Mouse (Mus musculus): Measurements from ENCODE around the gene Ptprm. TPM values are rescaled to one million over a fixed set of nuclear protein-coding genes. Genes with fewer than 3 reads are reported as not detected.

Gene Ptprm
- total RNA-seq, 2 experiments from 2014 or later: 29.3 to 34.4 TPM

DNA sequence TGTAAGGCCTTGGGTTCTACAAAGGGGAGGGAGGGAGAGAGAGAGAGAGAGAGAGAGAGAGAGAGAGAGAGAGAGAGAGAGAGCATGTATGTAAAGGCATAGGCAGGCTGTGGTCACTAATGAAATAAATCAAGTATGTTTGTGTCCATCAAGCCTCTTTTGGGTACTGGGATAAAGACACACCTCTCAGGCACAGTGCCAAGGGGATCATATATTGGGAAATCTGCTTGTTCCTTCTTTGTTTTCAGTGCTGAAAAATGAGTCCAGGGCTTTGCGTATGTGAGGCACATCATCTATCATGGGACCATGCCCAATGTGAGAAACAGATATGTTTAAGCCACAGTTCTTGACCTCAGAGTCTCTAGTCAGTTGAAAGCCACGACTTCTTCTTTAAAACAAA lies 475.1 kb downstream of the Ptprm start:
- no peak for DNase-seq

DNA sequence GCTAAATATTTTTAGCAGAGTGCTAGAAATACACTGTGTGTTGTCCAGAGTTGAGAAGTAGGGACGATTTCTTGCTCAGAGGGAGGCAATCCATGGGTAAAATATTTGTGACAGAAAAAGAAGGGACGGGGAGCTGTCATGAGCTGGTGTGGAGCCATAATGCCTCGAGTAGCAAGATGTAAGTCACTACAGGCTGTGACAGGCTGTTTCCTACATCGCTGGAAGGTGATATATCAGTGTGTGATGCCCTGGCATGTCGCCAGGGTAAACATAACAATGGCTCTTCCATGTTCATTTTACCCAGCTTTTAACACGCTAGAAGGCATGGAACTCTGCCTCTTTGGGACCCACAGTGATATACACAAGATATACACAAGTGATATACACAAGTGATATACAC lies 476.7 kb downstream of the Ptprm start:
- DNase-seq: no peak

DNA sequence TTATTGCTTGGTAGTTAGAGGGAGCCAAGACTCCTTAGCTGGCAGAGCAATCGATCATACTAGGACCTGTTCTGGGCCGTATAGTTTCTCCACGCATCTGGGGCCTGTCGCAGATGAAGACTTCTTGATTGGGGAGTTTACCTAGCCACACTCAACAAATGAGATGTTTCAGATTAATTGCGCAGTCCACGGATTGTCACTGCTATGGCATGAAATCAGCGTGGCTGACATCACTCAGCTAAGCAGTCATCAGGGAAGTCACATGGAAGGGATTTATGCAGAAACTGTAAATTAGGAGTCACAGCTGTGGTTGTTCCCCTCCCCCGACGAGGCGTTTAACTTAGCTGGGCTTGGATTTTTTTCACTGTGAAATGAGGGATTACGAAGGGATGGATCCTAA lies 479.4 kb downstream of the Ptprm start:
- DNase-seq: no peak

DNA sequence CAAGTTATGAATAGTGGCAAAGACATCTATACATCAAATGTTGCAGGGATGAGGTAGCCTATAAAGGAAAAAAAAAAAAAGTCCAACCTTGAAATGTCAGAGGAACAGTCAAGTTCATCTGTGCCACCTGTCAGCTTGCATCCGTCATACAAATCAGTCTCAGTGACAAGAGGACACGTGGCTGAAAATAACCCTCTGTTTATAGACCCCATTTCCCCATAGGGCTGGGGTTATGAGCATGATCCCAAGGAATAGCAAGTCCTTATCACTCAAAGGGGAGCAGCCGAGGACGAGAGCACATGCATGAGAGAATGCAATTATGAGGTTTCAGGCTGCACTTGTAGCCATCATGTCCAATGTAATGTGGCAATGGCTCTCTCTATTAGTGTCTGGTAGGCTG lies 482.9 kb downstream of the Ptprm start:
- DNase-seq: no peak

DNA sequence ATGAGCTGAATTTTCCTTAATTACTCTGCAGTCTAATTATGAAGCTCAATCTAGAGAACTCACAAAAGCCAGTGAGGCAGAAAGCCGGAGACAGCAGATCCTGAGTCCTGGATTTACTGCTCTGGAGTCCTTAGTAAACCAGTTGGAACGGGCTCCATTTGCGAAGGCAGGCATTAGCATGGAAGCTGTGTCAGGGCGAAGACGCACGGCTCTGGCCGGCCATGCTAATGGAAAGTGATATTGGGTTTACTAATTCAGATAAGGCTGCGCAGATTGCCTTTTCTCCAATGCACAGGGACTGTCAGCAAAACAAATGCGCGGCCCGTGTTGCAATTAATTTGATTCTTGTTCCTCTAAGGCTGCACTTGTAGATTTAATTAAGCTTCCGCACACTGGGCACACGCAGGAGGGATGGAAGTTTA lies 484.7 kb downstream of the Ptprm start:
- DNase-seq: no peak

DNA sequence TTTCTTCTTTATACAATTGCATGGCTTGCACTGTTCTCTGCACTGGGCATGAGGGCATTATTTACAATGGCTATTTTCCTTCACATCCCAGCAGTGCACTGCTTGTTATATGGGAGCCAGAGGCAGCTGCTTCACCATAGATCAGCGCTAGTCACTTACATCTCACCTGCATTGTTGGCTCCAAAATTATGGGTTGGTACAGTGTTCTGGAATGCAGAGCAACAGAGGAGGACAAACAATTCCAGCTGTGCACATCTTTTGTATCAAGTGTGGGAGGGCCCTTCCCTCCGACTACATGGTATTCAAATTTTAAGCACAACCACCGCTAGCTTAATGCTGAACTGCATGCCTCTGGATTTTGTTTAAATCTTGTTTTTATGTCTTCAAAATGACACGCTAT lies 489.8 kb downstream of the Ptprm start:
- no peak for DNase-seq

DNA sequence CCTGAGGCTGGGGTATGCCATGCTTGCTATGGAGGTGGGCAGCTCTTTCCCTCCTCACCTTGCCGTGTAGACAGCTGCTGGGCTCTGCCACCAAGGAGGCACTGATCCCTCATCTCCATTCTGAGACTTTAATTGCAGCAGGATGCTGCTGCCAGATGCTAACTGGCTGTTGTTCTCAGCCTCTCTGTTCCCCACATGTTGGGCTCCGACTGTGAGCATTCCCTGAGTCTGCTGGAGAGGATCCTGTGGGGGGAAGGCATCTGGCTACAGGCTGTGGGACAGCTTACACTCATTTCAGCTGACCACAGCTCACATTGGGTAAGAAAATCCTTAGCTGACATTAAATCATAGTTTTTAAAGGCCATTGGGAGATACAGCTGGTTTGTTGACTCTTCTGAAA lies 492.7 kb downstream of the Ptprm start:
- no peak for DNase-seq

DNA sequence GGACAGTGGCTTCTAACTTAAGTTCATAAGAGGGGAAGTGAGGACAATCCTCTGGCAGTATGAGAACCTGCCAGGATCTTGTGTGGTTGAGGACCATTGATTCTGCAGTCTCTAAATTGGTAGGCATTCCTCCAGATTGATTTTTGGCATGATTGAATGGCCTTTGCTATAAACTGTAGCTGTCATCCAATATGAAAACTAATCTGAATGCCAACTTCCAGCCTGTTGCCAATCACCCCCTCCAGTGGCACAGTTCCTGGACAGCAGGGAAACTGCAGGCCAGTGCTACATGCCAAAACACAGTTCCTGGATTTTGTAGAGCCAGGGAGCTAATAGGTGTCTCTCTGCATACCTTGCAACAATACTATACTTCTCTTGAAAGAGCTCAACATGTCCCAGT lies 495.5 kb downstream of the Ptprm start:
- no peak for DNase-seq

DNA sequence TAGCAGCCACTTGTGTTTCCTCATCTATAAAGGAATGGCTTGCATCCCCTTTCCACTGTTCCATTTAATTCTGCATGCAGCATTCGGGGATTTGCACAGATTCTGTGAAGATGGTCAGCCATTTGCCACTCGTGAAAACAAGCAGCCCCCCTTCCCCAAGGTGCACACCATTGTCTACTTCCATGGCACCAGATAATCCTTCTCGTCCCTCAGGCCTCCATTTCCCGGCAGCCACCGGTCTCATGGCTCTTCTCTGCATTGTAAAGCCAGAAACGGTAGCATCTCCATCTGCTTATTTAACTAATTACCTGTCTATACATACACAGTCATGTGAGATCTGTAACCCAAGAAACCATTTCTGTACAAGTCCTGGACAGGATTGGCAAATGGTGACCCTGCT lies 501.8 kb downstream of the Ptprm start:
- no peak for DNase-seq

DNA sequence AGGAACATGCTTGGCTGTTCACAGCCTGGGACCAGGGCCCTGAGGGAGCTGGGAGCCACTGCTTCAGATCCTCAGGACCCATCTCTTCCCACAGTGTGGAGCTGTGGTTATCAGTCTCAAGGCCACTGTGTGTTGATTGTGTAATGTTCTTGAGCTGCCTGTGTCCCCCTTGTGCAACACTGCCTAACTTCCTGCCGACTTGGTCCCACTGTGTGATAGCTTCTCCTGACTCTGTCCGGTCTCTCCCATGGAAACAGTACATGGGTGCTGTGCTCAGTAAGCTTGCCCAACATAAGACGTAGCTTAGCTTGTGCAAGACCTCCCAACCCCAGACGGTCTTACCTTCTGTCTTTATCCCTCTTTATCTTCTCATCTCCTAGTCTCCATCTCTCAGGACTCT lies 507.2 kb downstream of the Ptprm start:
- DNase-seq: peak in 1 of 2 experiments; percentile 21

DNA sequence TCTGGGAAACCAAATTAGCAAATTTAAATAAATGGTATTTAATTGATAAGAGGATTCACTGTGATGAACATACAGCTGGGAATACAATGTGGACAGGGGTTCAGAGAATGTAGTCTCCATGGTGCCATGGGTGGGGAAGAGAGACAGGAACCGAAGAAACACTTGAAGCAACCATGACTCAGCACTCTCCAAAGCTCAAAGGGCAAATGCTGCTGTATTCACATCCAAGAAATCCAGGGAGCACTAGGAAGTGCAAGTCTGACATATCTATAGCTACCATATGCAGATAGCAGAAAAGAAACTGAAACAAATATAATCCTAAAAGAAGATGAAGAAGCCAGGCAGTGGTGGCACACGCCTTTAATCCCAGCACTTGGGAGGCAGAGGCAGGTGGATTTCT lies 531.9 kb downstream of the Ptprm start:
- DNase-seq: no peak

DNA sequence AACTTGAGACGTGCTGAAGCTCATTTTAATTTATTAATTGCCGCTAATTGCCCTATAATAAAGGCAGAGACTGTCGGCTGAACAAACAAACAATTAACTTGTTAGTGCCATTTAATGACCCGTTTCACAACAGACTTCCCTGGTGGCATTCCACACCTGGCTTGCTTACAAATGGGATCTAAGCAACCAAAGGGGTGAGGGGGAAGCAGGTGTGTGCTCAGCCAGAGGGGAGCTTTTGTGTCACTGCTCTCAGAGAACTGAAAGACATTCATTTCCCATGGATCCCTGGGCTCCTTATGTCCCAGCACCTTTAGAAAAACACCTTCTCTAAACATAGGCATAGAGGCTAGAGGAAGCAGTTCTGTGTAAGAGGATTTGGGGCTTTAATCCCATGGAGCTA lies 536.9 kb downstream of the Ptprm start:
- no peak for DNase-seq

DNA sequence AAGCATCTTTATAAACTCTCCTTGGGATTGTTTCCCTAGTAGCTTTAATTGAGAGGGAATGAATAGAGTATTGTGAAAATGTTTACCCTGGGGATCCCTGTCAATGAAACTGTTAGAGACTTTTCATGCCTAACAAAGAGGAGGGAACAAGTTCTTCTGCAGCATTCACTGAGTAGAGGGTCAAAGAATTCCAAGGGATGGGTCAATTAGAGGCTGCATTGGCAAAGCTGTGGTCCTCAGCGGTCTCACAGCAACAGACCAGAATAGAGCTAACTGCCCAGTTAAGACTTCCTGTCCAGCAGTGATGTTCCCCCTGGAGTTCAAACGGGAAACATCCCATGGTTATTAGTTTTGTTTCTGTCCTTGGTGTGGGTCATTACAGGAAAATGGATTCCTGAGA lies 538.3 kb downstream of the Ptprm start:
- no peak for DNase-seq

DNA sequence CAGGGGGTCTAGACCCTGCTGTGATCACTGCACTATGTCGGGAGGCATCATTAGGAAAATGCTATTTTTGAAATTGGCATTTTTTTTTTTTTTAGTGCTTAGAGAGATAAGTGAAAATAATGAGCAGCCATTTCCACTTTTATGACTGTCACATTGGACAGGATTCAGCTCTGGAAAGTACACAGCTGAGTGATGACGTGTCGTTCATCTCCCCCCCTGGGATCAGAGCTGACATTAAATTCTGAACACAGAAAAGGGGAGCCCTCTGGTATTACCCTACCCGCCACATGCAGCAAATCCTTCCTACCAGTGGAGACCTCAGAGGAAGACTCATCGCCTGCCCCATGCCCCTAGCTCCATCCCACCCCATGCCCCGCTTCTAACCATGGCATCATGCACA lies 540.5 kb downstream of the Ptprm start:
- no peak for DNase-seq

DNA sequence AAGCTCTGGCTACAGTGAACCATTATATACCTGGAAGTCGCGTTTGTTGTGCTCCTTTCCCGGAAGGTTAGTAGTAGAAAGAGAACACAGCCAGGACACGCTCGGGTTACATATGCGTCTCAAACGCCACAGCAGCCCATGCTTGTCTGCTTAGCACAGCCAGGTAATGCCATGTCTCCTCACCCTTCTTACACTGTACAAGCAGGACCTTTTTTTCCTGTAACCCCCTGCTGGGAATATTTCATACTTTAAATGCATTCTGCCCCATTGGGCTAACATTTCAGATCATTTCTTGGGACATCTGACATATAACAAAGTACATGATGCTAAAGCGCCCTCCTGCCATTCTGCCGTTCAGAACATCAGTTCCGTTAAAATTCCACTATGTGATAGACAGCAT lies 540.9 kb downstream of the Ptprm start:
- no peak for DNase-seq

DNA sequence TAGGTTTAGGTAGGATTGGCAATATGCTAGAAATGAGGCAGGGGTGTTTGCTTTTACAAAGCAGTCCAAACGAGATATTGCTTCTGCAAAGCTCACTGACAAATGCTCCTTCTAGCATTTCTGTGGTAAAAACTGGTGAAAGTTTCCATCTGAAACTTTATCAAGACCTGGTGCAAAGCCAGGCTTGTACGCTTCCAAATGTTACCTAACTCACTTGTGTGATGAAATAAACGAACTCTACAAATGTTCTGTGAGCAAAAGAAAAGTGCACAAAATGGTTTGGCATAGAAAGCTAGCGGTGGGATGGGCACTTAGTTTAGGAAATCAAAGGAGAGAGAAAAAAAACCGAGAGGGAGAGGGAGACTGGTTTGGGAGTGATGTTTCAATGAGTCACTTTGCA lies 544.5 kb downstream of the Ptprm start:
- DNase-seq: peak in 1 of 2 experiments; percentile 5

DNA sequence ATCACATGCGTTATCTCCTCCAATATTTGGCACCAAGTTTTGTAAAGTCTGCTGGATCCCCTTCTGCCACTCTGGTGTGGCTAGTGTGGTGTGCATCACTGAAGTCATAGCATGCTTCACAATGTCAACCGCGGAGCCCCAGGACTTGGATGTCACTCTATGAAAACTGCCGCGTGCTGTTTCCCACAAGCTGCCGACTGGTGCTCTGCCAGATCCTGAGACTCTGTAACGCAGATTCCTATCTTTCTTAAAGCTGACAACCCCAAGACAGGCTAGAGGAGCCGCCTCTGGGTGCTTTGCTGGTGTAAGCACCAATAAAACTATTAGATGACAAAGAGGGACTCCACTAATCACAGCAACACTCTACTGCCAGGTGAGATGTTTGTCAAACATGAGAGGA lies 546.1 kb downstream of the Ptprm start:
- no peak for DNase-seq

DNA sequence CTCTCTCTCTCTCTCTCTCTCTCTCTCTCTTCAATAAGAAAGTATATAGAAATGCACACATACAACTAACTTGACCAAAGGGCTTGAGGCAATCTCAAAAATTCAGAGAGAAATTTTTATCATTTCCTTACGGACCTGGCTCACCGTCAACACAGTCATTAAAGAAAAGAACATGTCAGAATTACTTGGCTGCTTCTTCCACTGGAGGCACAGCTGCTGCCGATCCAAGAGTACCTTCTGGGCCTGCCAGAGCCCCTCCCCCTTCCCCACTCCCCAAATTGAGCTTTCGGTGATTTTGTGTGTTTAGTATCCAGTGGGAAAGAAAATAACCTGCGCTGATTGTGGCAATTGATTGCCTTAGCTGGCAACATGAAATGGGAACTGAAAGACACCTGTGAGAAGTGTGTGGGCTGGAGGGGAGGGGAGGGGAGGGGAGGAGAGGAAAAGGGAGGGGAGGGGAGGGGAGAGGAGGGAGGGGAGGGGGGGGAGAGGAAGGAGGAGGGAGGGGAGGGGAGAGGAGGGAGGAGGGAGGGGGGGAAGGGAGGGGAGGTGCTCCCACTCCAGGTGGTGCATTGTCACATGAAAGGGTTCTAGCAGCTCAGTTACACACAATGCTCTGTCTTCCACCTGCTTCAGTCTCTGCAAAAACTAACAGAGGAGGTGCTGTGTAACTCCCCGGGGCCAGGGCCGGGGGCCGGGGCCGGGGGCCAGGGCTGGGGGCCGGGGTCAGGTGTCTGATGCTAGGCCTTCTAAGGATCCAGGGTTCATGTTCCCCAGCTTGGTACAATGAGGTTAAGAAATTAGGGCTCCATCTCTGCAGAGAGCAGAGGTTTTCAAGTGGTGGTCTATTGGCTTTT lies 552.2 kb downstream of the Ptprm start:
- DNase-seq: no peak

DNA sequence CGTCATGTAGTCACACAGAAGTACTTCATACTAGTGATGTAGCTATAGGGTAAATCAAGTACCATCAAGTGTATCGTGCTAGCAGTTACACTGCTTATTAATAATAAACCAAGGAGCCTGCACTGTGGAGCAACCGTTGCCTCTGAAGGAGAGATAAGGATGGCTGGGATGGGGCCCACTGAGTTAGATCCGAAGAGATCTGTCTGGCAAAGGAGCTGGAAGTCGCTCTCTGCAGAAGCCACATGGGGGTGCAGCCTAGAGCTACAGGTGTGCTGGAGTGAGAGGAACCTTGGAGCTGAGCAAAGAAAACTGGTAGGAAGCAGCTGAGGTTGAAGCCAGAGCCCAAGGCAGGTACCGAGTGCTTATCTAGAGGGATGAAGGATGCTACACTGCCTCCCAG lies 554.0 kb downstream of the Ptprm start:
- DNase-seq: no peak

DNA sequence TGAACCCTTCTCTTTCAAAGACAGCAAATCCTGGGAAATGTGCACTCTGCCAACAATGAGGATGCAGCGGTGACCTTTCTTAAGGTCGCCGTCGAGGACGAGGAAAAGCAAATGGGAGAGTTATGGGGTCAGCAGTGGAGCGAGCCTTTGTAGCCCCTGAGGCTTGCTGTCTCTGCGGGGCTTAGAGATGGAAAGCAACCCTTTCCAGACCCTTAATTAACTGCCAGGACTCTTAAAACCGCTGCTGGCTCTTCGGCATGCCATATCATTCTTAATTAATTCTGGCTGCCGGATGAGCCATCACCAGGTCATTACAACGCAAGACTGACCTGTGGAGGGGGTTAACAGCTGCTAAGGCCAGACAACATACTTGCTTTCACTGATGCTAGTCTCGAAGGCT lies 568.1 kb downstream of the Ptprm start:
- DNase-seq: no peak

DNA sequence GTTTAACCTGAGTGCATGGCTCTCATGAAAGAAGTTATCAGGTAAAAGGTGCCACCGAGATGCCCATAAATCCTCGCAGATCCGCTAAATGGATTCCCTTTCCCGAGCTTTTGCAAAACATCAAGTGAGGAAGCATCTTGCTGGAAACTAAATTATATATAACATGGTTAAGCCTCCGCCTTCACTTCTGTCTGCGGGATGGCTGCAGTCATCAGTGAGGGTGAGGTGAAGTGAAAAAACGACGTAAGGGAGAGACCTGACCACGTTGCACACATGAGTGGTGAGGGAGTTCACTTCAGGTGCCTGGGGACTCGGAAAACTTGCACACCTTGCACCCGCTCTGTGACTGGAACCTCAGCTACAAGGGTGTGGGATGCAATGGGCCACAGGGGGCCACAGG lies 568.7 kb downstream of the Ptprm start:
- no peak for DNase-seq

DNA sequence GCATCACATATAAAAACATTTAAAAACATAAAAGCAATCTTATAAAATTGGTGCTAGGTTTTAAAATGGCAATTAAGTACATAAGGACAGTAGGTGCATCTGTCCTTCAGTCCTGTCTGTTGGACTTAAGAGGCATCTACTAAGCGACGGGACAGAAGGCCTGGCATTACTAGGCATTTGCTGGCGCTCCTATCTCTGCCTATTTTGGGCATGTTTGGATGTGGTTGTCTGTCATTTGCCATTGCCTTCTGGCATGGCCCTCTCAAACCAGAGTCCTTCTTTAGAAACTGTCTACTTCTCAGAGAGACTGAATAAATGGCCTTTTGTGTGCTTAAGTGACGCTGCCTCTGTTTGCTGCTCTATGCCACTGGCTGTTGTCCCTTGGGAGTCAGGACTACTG lies 570.7 kb downstream of the Ptprm start:
- no peak for DNase-seq

DNA sequence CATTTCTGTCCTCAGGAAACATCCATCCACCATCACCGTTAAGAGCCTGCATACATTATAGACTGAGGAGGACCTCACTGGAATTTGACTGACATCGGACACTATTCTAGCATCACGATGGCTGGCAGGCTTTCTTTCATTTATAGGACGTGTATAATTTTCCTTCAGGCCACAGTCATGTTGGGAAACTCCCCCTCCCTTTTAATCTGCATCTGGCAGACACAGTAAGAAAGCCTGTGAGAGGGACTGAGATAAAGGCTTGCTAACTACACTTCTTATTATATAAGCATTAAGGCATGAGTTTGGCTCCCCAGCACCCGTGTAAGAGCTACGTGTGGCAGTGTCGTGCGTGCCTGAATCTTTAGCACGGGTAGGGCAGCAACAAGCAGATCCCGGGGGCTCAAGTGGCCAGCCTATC lies 571.2 kb downstream of the Ptprm start:
- no peak for DNase-seq

DNA sequence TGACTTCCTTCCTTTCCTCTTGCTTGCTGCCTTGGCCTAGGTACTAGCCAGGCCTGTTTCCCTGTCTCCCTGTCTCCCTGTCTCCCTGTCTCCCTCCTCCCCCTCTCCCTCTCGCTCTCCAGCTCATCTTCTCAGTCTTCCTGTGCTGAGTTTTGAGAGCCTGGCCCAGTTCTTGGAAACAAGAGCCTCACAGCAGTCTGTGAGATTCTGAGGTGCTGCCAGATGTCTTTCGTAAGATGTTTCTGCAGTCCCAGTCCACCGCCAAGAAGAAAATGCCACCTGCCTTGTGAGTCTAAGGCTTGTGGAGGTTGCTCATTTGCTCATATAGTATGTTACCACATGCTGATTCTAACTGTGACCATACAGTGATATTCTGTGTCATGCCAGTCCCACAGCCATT lies 572.3 kb downstream of the Ptprm start:
- DNase-seq: peak in 1 of 2 experiments; percentile 9

DNA sequence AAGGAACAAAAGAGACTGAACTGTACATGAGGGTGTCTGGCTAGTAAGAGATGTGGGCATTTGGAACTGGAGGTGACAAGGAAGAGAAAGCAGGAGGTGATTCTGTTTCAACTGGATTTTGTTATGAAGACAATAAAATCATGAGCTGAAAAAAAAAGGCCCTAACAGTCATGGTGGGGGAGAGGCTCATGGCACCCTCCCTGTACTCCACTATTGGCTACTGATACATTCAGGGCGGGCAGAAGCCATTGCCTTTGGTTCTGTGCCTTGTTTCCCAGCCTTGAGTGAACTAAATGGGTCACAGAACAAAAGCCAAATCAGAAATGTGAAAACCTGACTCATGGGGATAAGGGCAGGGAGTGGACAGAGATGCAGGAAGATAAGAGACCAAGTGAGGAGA lies 575.2 kb downstream of the Ptprm start:
- peak; percentile 4 to 23 for DNase-seq

All from adrenal gland, postnatal 36 days (tissue).